ENCODE assay signal across 17 mouse cellular contexts in genomic region chr4:142168352-142168751, GRCm38 (mm10).
"Had no signal": no experiment of that assay in that cellular context is flagged by ENCODE, and none has a peak within 500 bp of the region (broad histone marks: within the 10 kb centered on the region; RNA-seq: fewer than 3 reads in every experiment).

No protein-coding gene starts in this region.

- H3K27me3 ChIP-seq: neural tube, embryonic 12.5 days; neural tube, embryonic 13.5 days; neural tube, embryonic 15.5 days; stomach, embryonic 15.5 days had no signal

- H3K9me3 ChIP-seq: neural tube, embryonic 12.5 days; neural tube, embryonic 13.5 days; neural tube, embryonic 15.5 days; stomach, embryonic 15.5 days had no signal

- H3K4me3 ChIP-seq: neural tube, embryonic 12.5 days; neural tube, embryonic 13.5 days; neural tube, embryonic 15.5 days; stomach, embryonic 15.5 days had no signal

- DNase-seq: retina, postnatal 1 day; right cerebral cortex, adult 18-20 months; right cerebral cortex, postnatal 14 days; right cerebral cortex, postnatal 25 days; right cerebral cortex, postnatal 4 days; spleen, adult 18-20 months; thymus, adult 18-20 months; thymus, adult 2 months; thymus, postnatal 14 days; thymus, postnatal 25 days; thymus, postnatal 36 days; thymus, postnatal 4 days had no signal

- H3K27ac ChIP-seq: neural tube, embryonic 12.5 days; neural tube, embryonic 13.5 days; neural tube, embryonic 15.5 days; stomach, embryonic 15.5 days; stomach, postnatal 0 days had no signal

- H3K36me3 ChIP-seq: neural tube, embryonic 12.5 days; neural tube, embryonic 13.5 days; neural tube, embryonic 15.5 days; stomach, embryonic 15.5 days had no signal

- H3K4me2 ChIP-seq: neural tube, embryonic 12.5 days; neural tube, embryonic 13.5 days; neural tube, embryonic 15.5 days; stomach, embryonic 15.5 days had no signal

- H3K9ac ChIP-seq: neural tube, embryonic 12.5 days; neural tube, embryonic 13.5 days; neural tube, embryonic 15.5 days; stomach, embryonic 15.5 days had no signal
